Mouse (Mus musculus) thymus, adult 2 months (tissue): Measurements from ENCODE around the gene Kcnh1. TPM values are rescaled to one million over a fixed set of nuclear protein-coding genes. Genes with fewer than 3 reads are reported as not detected.

Source experiments
- DNase-seq: peaks from one replicate; pipeline ENCODE4 v3.0.0; 2021
- H3K27ac ChIP-seq: fragments of 200-500 bp; 2 replicates; pipeline ENCODE4 v1.5.1; 2012; ENCODE audit warnings: low read length, control low read depth; ENCODE audit not compliant: control insufficient read depth, insufficient read depth
- H3K27me3 ChIP-seq: fragments of 200-500 bp; 2 replicates; pipeline ENCODE4 v1.6.1; 2012; ENCODE audit warnings: mild to moderate bottlenecking, low read length, moderate library complexity, mixed read lengths; ENCODE audit not compliant: control insufficient read depth, insufficient read depth
- H3K36me3 ChIP-seq: fragments of 200-500 bp; 2 replicates; pipeline ENCODE4 v1.6.1; 2012; ENCODE audit warnings: mild to moderate bottlenecking, low read length, moderate library complexity; ENCODE audit not compliant: control insufficient read depth, insufficient read depth
- H3K4me1 ChIP-seq: fragments of 200-500 bp; replicated peaks from 2 replicates; pipeline ENCODE4 v1.6.1; 2012; ENCODE audit warnings: low read length; ENCODE audit not compliant: control insufficient read depth, insufficient read depth
- H3K4me3 ChIP-seq: fragments of 200-500 bp; 2 replicates; pipeline ENCODE4 v1.5.1; 2012; ENCODE audit warnings: mild to moderate bottlenecking, low read length, control low read depth, moderate library complexity; ENCODE audit not compliant: control insufficient read depth, insufficient read depth
- CTCF ChIP-seq: fragments of 200-500 bp; IDR thresholded peaks from 2 replicates; pipeline ENCODE4 v1.5.1; 2012; ENCODE audit warnings: mild to moderate bottlenecking, control low read depth, low read length, moderate library complexity, borderline replicate concordance; ENCODE audit not compliant: control insufficient read depth, poor library complexity, insufficient read depth; ENCODE audit errors: extremely low read depth
- POLR2A ChIP-seq: fragments of 200-500 bp; IDR thresholded peaks from 2 replicates; pipeline ENCODE4 v1.6.1; 2012; ENCODE audit warnings: mild to moderate bottlenecking, low read length, control low read depth, moderate library complexity; ENCODE audit not compliant: control insufficient read depth, poor library complexity, insufficient read depth; ENCODE audit errors: extremely low read depth
- WGBS: fragments of 180-500 bp; shearing (Covaris S2); methylation state at CpG from one replicate; pipeline ENCODE4 v1.1.7; 2018; 5-methylcytosine and 5-hydroxymethylcytosine counted together
- polyA plus RNA-seq: library from polyadenylated mRNA; depleted of rRNA; stranded (reverse); fragments of >200 nt; gene quantifications from 2 replicates; pipeline ENCODE4 v1.2.3, GENCODE M21; 2012

The Kcnh1 gene
- polyA plus RNA-seq, 1 experiment, result 1.0 TPM

DNA sequence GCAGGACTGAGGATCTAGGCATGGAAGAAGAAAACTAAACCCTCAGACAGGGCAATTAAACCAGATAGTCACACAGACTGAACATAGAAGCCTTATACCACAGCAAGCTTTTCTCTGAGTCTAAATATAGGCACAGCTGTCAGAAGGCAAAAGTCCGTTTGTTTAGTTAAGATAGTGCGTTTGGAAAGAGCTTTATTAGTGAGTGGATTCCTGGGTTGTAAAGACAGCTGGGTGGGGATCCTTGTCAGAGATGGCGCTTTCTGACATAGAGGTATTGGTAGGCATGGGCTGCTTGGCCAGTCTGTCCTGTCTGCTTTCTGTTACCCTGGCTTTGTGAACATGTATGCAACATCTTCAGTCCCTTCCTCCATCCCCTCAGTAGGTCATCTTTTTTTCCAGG, 266.5 kb downstream of the Kcnh1 start:
- TF ChIP-seq POLR2A (no peak), CTCF (no peak)
- no peaks in the 10 kb centered on the region for H3K36me3 ChIP-seq
- 77% methylated on average over 3 of the region's 3 CpGs for WGBS
- no peak for DNase-seq
- no peak overlapping the region for H3K4me3 ChIP-seq
- no peaks in the 10 kb centered on the region for H3K27me3 ChIP-seq
- no peaks in the 10 kb centered on the region for H3K4me1 ChIP-seq
- H3K27ac ChIP-seq, result no peak overlapping the region

DNA sequence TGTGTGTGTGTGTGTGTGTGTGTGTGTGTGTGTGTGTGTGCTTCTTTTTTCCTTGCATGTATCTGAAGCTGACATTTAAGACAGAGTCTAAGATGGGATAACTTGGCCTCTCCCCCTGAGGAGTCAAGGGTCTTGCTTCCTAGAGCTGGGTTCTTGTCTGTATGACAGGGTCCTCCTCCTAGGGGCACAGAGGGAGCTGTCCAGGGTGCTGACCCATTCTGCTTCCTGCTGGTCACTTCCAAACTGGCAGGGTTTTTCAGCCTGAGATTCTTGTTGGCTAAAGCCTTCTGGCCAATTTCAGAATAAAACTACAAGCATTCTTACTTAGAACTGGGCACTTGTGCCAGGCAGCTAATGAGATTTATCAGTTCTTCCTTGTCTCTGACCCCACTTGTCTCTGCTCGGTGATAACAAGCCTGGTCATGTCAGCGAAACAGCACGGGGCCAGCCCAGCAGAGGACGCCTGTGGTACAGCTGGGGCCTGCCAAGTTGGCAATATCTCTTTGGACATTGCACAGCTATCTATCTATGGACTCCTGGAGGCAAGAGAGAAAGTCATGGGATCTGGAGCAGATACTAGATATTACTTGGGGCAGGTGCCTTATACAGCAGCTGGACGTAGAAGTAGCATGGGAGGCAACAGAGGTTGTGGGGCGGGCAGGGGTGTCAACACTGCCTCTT, 267.1 kb downstream of the Kcnh1 start:
- H3K4me1 ChIP-seq, result no peaks in the 10 kb centered on the region
- no peaks in the 10 kb centered on the region for H3K27me3 ChIP-seq
- no peaks in the 10 kb centered on the region for H3K36me3 ChIP-seq
- no peak for DNase-seq
- H3K4me3 ChIP-seq, result no peak overlapping the region
- 92% methylated on average over 6 of the region's 6 CpGs for WGBS
- no peak for TF ChIP-seq CTCF
- no peak for TF ChIP-seq POLR2A
- no peak overlapping the region for H3K27ac ChIP-seq

DNA sequence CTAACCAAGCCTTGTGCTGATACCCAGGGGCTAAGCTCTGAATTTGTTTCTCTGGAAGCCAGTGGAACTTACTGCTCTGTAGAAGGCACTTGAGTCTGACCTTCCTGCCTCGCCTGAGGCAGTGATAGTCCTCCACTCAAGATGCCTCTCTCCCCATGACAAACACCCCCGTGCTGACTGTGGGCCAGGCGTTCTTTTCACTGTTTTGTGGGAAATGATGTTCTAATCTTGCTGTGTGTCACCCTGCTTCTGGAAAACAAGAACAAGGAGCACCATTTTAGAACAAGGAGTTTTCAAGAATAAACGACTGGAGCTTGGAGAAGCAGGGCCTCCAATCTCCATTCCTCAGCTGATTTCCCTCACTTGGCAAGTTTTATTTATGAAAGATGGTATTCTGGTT, 273.2 kb downstream of the Kcnh1 start:
- no peak for DNase-seq
- WGBS, result 85% methylated on average over 4 of the region's 4 CpGs
- Histone ChIP-seq H3K4me1 (no peaks in the 10 kb centered on the region), H3K27ac (no peak overlapping the region), H3K36me3 (no peaks in the 10 kb centered on the region), H3K4me3 (no peak overlapping the region), H3K27me3 (no peaks in the 10 kb centered on the region)
- TF ChIP-seq POLR2A (no peak), CTCF (no peak)

DNA sequence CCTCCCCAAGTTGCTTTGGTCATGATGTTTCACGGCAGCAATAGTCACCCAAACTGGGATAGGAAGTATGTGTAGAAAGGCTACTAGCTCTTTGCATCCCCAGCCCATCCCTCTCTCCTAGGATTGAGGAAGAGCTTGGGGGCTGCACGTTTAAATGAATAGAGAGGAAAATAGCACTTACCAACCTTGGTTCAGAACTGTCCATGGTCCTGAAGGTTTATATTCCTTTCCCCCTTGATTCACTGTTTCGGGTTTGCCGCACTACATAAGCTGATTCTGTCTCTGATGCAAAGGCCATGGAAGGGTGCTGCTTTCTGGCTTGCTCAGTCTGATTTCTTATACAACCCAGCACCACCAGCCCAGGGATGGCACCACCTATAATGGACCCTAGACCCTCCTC, 281.8 kb downstream of the Kcnh1 start:
- no peak overlapping the region for H3K4me3 ChIP-seq
- no peak for DNase-seq
- 65% methylated on average over 4 of the region's 4 CpGs for WGBS
- no peaks in the 10 kb centered on the region for H3K27me3 ChIP-seq
- no peak for TF ChIP-seq POLR2A
- no peak for TF ChIP-seq CTCF
- no peaks in the 10 kb centered on the region for H3K36me3 ChIP-seq
- no peak overlapping the region for H3K27ac ChIP-seq
- no peaks in the 10 kb centered on the region for H3K4me1 ChIP-seq

GRCm38 (mm10) chr1:192473134-192473533, 282.6 kb downstream of the Kcnh1 start:
- Histone ChIP-seq H3K4me1 (no peaks in the 10 kb centered on the region), H3K27ac (no peak overlapping the region), H3K36me3 (no peaks in the 10 kb centered on the region), H3K27me3 (no peaks in the 10 kb centered on the region), H3K4me3 (no peak overlapping the region)
- WGBS, result 95% methylated on average over 6 of the region's 6 CpGs
- no peak for TF ChIP-seq CTCF
- TF ChIP-seq POLR2A, result no peak
- no peak for DNase-seq

GRCm38 (mm10) chr1:192476704-192477103, 286.1 kb downstream of the Kcnh1 start:
- Histone ChIP-seq H3K27ac (no peak overlapping the region), H3K4me3 (no peak overlapping the region), H3K4me1 (no peaks in the 10 kb centered on the region), H3K27me3 (no peaks in the 10 kb centered on the region), H3K36me3 (no peaks in the 10 kb centered on the region)
- TF ChIP-seq CTCF (no peak), POLR2A (no peak)
- no peak for DNase-seq
- 62% methylated on average over 7 of the region's 7 CpGs for whole genome bisulfite sequencing

DNA sequence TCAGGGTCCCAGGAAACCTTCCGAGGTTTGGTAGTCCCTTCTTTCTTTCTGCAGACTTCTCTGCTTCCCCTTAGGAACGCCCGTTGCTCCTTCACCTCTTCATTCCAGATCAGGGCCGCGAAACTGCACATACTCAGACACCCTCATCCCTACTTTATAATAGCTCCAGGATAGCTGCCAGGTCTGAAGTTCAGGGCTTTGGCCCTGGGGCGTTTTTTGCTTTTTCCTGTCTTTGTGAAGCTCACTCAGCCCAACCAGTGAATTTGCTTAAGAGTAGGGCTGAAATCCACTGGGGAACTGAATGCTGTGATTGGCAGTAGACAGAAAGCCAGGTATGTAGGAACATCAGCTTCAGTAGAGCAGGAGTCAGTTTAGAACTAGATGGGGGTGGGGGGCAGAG, 287.0 kb downstream of the Kcnh1 start:
- no peak overlapping the region for H3K27ac ChIP-seq
- no peaks in the 10 kb centered on the region for H3K36me3 ChIP-seq
- no peak for DNase-seq
- no peaks in the 10 kb centered on the region for H3K4me1 ChIP-seq
- H3K27me3 ChIP-seq, result no peaks in the 10 kb centered on the region
- no peak overlapping the region for H3K4me3 ChIP-seq
- TF ChIP-seq CTCF (no peak), POLR2A (no peak)
- WGBS, result 85% methylated on average over 6 of the region's 6 CpGs
